Mouse (Mus musculus) lung, postnatal 10 days (tissue): ENCODE results near the gene Kif21b.
A peak's percentile ranks its signal among the peaks of the same experiment; 100 is the strongest.

Experiments
- DNase-seq: peaks from one replicate; pipeline ENCODE4 v3.0.0; 2021

Kif21b gene

DNA sequence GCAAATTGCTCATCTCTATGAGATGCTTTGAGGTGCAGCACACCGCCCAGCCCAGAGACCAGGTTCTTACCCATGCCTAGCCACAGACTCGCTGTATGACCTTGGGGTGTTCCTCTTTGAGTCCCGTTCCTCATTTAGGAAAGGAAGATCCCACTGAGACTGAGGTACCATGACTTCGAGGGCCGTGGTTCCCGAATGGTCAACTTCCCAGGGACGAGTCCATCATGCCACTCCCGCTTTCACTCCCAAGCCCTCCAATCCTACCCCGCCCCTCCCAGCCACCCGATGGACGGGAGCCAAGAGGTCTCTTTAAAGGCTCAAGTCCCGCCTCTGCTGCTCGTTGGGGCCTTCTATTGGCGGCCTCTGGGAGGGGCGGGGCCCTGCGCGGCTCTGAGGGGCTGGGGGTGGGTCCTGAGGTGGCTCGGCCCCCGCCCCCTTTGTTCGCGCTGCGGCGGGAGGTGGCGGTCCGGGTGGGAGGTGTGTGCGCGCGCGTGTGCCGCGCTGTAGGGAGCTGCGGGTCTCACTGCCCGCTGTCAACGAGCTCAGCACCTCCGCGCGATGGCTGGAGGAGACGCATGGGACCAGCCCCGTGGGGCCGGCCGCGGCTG, at the start of gene Kif21b:
Gene Kif21b (plus strand): TSS at position 439 of the 608 bp plus-strand sequence.
- DNase-seq = peak; percentile 95

DNA sequence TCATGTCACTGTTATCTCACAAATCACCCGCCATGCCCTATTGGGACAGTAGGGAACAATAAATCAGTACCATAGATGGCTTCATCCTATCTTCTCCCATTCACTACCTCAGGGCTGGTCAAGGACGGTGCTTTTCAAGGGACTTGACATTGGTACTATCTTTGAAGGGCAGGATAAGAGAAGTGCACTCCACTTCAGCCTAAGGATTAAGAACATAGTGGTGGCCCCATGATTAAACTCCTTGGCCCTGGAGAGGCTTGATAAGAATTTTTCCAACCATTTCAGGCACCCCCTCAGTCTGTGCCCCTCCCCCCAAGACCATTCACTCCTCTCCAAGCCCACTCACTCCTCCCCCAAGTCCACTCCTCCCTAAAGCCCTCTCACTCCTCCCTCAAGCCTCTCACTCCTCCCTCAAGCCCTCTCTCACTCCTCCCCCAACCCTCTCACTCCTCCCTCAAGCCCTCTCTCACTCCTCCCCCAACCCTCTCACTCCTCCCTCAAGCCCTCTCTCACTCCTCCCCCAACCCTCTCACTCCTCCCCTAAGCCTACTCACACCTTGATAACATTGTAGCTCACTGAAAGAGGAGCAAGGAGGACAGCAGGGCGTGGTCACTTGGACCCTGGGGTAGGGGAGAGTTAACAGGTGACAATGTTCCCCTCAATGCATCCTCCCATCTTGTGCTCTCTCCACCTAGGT, 45.1 kb upstream of the Kif21b start:
- DNase-seq = no peak

DNA sequence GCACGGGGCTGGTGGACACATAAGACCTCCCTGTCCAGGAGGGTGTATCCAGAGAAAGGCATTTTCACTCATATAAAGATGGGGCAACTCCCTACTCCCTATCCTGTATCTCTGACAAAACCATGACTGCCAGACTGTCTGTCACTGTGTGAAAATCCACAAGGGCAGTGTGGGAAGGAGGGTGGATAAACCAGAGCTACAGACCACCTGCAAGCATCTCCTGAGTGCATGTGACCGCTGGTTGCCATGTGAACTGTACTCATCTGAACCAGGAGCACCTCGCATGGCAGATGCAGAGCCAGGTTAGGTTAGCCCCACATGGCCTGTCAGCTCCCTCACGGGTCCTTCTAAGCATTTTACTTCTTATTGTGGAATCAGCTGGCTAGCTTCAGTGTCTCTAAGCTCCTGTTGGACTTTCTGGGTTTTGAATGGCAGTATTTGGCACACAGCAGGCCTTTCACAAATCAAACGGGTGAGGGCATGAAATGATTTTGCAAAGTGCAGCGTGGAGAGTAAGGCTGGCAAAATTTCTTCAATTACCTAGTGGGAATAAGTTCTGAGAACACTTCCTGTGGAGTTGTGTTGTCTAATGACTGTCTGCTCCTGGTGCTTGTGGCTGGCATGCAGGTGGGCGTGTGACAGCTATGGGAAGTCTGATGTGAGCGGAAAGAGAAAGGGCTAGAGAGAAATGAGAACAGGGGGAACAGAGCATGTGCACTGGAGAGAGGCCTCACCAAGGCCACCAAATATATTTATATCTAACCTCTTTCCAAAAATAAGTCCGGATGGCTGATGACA, 41.6 kb upstream of the Kif21b start:
- DNase-seq = no peak

DNA sequence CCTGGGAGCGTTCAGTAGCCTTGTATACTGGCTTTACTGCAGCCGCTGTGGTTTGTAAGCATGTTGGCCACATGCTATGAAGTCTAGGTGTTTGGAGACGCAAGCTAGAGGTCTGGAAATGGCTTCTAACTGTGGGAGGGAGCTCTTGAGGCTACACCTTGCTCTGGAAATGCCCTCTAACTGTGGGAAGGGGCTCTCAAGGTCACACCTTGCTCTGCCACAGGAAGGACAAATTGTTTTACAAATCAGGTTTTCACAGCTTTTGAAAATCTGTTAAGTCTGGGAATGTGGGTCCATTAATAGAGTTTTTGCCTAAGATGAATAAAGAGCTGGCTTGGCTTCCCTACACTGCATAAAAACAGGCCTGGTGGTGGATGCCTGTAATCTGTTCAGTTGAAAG, 37.5 kb upstream of the Kif21b start:
- DNase-seq = no peak

DNA sequence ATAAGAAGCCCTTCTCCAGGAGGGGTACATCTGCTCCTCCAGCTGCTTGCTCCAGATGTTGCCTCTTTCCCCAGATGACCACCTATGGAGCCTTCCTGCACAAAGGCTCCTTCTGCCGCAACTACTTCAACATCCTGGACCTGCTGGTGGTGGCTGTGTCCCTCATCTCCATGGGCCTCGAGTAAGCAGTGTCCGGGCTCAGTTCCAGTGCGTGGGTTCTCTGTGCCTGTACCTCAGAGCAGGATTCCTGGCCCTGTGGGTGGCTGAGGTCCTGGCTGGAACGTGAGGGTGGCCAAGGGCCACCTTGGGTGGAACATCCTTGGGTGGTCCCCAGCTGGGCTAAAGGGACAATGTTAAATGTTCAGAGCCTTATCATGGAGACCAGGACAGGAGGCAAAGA, 36.4 kb upstream of the Kif21b start:
- no peak for DNase-seq

DNA sequence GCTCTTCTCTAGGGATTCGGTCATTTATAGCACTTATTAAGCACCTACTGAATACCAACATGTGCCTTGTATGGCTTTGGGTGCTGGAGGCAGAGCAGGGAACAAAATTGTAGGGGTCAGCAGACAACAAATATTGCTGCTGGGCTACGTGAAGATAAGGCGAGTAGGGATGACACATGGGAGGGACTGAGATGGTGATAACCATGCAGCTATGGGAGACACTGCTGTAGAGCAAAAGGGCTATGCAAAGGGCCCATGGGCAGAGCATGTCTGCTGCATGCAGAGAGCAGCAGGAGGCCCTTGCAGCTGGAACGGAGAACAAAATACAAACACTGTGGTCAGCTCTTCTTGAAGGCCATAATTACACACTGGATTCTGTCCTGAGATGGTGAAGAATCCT, 29.1 kb upstream of the Kif21b start:
- no peak for DNase-seq

DNA sequence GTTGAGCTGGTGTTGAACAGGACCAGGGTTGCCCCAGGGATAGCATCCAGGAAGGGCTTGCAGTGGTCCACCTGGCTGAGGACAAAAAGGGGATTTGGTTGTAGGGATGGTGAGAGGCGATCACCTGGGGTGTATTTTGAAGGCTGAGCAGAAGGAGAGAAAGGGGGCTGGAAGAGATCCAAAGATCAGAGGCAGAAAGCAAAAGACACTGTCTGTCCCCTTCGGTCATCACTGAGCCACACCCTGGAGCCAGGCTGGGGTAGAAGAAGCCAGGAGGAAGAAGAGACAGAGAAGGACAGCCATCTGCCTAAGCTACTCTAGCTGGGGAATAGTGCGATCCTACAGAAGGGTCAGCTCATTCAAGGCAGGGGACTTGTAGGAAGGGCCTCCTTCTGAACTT, 28.6 kb upstream of the Kif21b start:
- DNase-seq = no peak

DNA sequence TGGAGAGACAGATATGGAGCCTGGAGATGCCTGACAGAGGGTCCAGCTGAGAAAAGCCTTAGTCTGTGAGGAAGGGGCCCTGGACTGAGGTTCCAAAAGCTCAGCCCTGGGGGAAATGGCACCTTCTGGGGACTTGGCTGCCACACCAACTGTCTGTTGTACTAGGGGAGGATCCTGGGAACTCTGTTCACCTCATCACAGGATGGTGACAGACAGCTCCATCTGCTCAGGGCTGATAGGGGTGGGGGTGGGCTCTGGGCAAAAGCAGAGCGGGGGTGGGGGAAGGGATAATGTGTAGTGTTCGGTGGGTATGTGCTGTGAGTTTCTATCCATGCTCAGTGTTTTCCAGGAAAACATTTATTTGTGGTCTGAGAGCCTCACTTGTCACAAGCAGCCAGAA, 28.2 kb upstream of the Kif21b start:
- no peak for DNase-seq

DNA sequence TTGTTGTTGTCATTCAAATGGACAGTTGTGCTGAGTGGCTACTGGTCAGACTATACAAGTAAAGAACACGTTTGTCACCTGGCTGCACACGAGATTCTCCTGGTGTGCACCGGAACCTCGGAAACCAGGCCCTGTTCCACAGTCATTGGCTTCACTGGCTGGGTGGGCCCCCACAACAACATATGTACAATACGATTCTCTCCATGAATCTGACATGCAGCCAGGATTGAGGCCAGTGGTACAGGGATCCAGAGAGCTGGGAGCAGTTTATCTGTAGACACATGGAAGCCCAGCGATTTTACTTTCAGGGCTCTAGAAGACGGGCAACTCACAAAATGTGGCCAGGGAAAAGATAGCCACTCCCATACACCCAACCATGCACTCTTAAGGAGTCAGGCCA, 27.5 kb upstream of the Kif21b start:
- no peak for DNase-seq

DNA sequence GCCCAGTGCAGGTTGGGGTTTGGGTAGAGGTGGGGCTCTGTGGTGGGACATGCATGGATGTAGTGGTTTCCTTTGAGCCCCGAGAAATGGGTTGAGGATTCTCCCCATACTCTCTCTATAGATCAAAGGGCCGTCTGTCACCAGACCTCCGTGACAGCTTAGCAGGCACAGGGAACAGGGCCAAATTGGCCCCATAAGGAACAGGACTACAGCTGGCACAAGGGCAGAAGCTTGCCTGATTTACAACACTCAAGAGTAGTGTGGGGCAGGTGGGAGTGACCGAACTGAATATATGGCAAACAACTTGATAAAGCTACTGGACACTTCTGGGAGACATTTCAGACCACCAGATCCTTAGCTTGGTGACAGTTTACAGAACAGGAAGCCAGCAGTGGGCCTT, 26.4 kb upstream of the Kif21b start:
- DNase-seq = no peak

DNA sequence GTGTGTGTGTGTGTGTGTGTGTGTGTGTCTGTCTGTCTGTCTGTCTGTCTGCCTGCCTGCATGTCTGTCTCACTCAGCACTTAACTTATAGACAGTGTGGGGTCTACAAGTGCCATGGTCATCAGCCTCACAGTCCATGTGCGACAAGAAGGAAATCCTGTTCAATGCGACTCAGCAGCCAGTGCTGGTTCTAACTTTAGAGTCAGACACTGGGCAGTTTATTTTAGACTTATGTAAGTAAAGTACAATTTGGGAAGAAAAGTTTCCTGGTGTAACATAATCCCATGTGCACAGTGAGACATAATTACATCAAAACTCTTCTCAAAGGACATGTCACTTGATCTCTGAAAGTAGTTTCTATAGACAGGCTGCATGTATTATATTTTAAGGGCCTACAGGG, 21.7 kb upstream of the Kif21b start:
- no peak for DNase-seq

DNA sequence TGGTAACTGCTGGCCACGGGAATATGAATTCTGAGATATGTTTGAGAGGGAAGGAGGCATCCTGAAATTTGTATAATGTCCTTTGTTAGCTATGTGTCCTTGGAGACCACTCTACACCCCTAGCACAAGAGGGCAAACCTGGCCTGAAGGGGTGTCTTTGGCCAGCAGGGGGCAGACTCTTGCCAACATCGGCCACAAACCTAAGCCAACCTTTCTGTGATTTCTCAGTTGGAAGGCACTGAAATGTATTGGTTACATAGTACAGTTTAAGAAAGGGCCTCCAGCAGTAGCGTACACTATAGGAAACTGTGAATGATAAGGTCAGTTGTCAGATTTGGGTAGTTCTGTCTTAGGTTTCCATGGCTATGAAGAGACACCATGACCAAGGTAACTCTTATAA, 15.0 kb upstream of the Kif21b start:
- DNase-seq = peak; percentile 78

DNA sequence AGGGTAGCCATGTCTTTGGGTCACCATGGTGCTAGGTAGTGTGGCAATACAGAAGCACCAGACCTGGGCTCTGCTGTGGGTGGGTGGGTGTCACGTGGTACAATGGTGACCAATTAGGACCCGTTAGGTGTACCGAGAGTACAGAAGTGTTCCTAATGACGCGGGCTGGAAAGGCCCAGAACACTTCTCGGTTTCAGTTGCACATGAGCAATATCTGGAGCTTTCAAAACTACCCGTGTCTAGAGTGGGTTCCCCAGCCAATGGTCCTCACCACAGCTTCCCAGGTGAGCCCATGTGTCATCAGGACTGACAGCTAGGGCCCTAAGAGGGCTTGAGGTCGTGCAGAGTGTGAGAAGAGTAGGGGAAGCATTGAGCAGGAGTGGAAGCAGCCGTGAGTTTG, 14.1 kb upstream of the Kif21b start:
- DNase-seq = no peak

DNA sequence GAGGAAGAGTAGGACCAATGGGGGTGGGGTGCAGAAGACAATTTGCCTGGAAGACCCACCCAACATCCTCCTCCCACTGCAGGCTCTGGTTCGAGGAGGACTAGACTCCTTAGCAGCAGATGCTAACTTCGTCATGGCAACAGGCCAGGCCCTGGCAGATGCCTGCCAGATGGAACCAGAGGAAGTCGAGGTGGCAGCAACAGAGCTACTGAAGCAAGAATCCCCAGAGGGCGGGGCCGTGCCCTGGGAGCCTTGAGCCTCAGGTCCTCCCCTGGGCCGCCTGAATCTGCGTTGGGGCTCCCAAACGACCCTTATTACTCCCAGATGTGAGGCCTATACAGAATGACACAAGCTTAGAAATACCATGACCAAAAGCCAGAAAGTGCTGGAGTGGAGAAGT, 12.3 kb upstream of the Kif21b start:
- peak; percentile 60 for DNase-seq

DNA sequence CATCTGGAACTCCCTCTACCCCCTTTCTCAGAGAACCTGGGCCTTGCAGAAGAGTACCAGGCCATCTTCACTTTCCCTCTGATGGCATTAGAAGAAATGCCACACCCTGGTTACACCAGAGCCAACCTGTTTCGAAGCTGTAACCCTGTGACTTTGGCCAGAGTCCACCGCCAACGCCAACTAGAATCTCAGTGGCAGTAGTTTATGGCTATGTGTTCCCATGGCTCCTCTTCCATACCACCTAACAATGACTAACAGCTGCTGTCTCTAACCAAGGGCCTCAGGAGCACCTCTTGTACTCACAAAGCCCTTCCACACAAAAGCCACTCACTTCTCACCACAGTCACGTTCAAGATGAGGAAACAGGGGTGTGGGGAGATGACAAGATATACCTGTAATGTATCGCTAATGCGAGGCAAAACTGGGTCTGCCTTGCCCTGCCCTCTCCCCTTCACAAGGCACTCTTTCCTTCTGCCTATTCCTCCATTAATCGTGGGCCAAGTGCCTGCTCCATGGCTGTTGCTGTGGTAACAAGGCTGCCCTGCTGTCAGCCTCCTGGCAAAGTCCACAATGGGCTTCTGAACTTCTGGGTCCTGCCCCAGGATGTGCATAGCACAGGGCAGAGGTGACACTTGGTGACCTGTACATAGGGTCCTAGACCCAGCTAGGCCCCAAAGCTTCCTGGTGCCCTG, 11.5 kb upstream of the Kif21b start:
- DNase-seq = no peak

DNA sequence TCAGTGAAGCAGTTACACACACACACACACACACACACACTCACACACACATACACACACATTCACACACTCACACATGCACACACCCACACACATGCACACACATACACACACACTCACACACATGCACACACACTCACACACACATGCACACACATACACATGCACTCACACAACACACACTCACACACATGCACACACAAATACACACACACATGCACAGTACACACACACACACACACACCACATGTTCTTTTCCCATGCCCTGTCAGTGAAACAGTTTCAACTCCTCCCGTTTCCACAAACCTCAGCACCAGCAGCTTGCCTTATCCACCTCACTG, 11.0 kb upstream of the Kif21b start:
- DNase-seq = no peak

DNA sequence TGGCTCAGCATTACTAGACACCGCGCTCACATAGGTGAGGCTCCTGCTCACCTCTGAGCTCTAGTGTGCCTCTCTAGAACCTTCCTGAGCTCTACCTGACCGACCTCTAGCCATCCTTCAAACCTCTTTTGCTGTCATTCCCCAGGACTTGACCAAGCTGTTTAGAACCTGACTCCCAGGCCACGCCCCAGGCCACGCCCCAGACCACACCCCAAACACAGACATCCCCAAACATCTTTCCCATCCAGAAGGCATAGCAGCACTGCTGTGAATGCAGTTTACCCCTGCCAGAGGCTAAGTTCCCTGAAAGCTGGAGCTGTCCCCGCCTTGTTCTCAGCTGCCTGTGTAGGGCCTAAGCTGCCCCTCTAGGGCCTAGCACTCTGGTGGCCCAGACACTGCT, 10.4 kb upstream of the Kif21b start:
- DNase-seq = no peak

DNA sequence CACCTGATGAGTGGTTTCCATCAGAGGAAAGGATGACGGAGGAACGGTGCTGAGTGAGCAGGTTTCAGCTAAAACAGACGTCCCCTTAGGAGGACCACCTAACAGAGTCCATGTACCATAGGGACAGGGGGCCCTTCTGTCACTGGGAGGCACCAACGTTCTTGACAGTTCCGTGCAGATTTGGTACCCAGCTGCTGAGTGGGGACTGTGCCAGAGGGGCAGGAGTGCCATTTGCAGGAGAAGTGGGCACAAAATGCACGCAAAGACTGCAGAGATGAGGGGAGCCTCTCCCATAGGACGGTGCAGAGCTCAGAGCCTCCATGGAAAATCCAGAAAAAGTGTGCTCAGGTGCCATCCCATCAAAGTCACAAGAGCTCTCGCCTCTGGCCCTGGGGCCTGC, 9.2 kb upstream of the Kif21b start:
- DNase-seq = no peak

DNA sequence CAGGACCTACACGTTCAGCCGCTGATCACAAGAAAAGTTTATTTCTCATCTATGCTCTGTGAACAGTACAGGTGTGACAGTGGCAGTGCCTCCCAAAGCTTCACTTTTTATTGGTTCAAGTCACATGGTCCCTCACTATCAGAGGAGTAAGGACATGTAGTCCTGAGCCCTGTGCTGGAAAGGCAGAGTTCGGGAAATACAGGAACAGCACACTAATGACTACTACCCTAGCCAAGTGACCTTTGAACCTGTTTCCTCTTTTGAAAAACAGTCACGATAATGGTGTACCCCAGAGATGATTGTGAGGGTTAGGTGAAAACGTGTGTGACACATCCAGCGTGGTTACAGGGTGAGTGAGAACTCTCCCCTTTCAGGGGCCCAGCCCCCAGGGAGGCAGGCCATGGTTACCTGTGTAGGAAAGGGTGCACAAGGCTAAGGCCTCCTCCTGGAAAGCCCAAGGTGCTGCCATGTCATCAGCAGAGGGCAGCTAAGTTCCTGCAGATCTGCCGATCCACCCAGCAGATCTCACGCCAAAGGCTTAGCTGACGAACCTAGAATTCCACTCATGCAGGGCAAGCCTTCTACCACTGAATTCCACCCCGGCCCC, 4.9 kb upstream of the Kif21b start:
- no peak for DNase-seq

DNA sequence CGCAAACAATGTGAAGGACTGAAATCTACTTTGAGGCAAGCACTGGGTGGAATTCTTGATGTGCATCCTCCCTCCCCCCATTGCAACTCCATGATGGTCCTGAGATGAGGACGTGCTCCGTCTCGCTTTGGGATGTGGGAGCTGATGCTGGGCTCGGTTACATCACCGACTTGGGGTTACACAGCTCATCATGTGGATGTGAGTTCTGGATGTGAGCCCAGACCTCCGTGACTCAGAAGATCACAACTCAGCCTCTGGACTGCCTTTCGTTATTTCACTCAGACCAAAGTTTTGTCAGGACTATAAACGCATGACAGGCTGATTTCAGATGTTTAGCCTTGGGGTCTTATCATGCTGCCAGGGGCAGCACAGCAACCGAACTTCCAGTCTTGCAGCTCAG, 4.3 kb upstream of the Kif21b start:
- DNase-seq = peak; percentile 85

DNA sequence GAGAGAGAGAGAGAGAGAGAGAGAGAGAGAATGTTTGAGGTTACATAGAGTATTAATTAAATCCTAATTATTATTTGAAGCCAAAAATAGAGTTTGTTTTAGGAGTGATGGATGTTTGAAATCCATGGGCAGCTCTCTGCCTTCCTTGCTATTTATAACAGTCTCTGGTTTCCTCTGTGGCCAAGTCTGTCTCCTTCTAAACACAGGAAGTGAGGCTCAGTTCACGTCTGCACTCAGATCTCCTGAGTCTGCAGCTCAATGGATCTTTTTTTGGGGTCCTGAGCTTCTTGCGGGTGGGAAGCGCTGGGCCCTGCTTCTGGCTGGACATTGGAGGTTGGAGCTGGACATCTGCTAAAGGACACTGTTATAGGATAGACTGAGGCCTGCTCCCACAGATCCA, 3.3 kb upstream of the Kif21b start:
- no peak for DNase-seq

DNA sequence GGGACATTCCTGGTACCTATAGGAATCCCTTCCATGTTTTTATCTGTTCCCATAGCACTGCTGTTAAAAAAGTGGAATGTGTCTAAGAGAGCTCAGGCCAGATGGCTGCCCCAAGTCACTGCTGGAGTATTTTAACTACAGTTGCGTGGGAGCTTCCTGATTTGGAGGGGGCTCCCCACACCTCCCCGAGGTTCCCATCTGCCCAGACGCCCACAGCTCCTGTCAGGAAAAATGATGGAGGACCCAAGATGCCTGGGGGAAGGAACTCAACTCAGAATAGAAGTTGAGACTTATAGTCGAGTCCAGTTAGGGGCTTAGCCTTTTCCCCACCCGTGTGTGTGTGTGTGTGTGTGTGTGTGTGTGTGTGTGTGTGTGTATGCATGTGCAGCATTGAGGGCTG, 2.8 kb upstream of the Kif21b start:
- DNase-seq = no peak

DNA sequence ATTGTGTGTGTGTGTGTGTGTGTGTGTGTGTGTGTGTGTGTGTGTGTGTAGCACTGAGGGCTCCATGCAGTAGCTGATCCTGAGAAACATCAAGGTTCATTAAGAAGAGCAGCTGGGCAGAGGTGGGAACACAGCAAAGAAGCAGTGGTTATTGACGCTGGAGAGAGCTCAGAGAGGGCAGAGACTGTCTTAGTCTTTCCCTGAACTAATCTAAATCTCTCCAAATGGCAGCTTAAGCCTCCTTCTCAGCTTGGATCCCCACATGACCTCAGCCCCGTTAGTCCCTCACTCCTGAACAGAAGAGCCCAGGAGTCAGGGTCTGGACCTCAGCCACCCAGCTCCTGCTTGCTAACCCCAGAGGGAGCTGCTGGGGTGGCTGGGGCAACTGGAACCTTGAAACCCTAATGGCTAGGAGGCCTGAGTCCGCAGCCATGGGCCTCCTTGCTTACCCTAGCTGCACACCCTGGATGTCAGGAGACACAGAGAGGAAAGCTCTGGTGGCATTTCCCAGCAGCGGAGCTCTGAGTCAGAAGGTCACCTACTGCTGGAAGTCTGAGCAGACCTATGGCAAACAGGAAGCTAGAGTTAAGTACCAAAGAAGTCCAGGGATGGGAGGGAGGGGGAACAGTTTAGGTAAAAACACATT, 2.1 kb upstream of the Kif21b start:
- DNase-seq = no peak
